Mouse (Mus musculus) CH12.LX (cell line): ENCODE measurements around the gene Fam19a1. TPM values are rescaled to one million over a fixed set of nuclear protein-coding genes. Genes with fewer than 3 reads are reported as not detected.

Experiments used
- DNase-seq: peaks from one replicate; pipeline ENCODE4 v3.0.0-alpha.2; 2013; ENCODE audit errors: extremely low read depth
- H3K27ac ChIP-seq: 2 replicates; pipeline ENCODE4 v1.5.1; 2012; ENCODE audit warnings: low read depth, mild to moderate bottlenecking, control low read depth, moderate library complexity; ENCODE audit not compliant: insufficient read depth
- H3K27me3 ChIP-seq: replicated peaks from 2 replicates; pipeline ENCODE3; 2012; ENCODE audit warnings: inconsistent platforms
- H3K36me3 ChIP-seq, 2 experiments: replicated peaks in 1 of 2; 2 replicates each; pipeline versions ENCODE3 to v1.6.1; 2012; ENCODE audit warnings: inconsistent platforms in 1 of 2, low read length in 1 of 2, mild to moderate bottlenecking in 1 of 2, mixed read lengths in 1 of 2, moderate library complexity in 1 of 2; ENCODE audit not compliant: control insufficient read depth in 1 of 2, insufficient read depth in 1 of 2
- H3K4me1 ChIP-seq, 2 experiments: 2 replicates each; pipeline ENCODE4 v1.6.1; 2012; ENCODE audit warnings: inconsistent platforms in 1 of 2, moderate library complexity in 1 of 2; ENCODE audit not compliant: insufficient read depth in 2 of 2, control insufficient read depth in 1 of 2
- H3K4me2 ChIP-seq: 2 replicates; pipeline ENCODE4 v1.6.1; 2012; ENCODE audit warnings: low read depth, mild to moderate bottlenecking, control low read depth; ENCODE audit not compliant: poor library complexity, insufficient read depth, severe bottlenecking
- H3K4me3 ChIP-seq, 3 experiments: fragments of 150-350 bp in 1 of 3; sonication (generic) in 1 of 3; replicated peaks in 1 of 3; 2 replicates each; pipeline versions ENCODE3 to v1.5.1; 2011 to 2012; ENCODE audit warnings: low read depth in 2 of 3, low read length in 2 of 3, mild to moderate bottlenecking in 2 of 3, moderate library complexity in 2 of 3, control low read depth in 1 of 3, improper control_type of control experiment in 1 of 3, inconsistent platforms in 1 of 3, mixed read lengths in 1 of 3; ENCODE audit not compliant: poor library complexity in 1 of 3
- H3K79me2 ChIP-seq: replicated peaks from 2 replicates; pipeline ENCODE4 v1.6.1; 2012; ENCODE audit warnings: mild to moderate bottlenecking, moderate library complexity; ENCODE audit not compliant: control insufficient read depth, poor library complexity, insufficient read depth, severe bottlenecking; ENCODE audit errors: extremely low read depth
- H3K9ac ChIP-seq: 2 replicates; pipeline ENCODE4 v1.6.1; 2012; ENCODE audit warnings: low read depth, mild to moderate bottlenecking, control low read depth, moderate library complexity; ENCODE audit not compliant: insufficient read depth
- H3K9me3 ChIP-seq: replicated peaks from 2 replicates; pipeline ENCODE3; 2012; ENCODE audit warnings: low read length, inconsistent platforms, mixed read lengths
- BHLHE40 ChIP-seq: IDR thresholded peaks from 2 replicates; pipeline ENCODE4 v1.6.1; 2011; ENCODE audit warnings: mild to moderate bottlenecking, low read depth, low read length, improper control_type of control experiment
- CTCF ChIP-seq, 2 experiments: IDR thresholded peaks in 1 of 2; conservative IDR thresholded peaks in 1 of 2; 2 replicates each; pipeline ENCODE4 v1.5.1; 2011 to 2012; ENCODE audit warnings: low read depth in 2 of 2, low read length in 2 of 2, improper control_type of control experiment in 1 of 2, inconsistent platforms in 1 of 2, mild to moderate bottlenecking in 1 of 2, moderate library complexity in 1 of 2
- ETS1 ChIP-seq: conservative IDR thresholded peaks from 2 replicates; pipeline ENCODE4 v1.6.1; 2012; ENCODE audit warnings: low read depth, mild to moderate bottlenecking, inconsistent platforms, low read length, improper control_type of control experiment, moderate library complexity
- HCFC1 ChIP-seq: IDR thresholded peaks from 2 replicates; pipeline ENCODE4 v1.6.1; 2012; ENCODE audit warnings: low read depth, mild to moderate bottlenecking, inconsistent platforms, low read length, improper control_type of control experiment
- IRF4 ChIP-seq: IDR thresholded peaks from 2 replicates; pipeline ENCODE4 v1.6.1; 2014; ENCODE audit warnings: low read depth, mild to moderate bottlenecking, inconsistent platforms, low read length, improper control_type of control experiment
- JUN ChIP-seq: IDR thresholded peaks from 2 replicates; pipeline ENCODE4 v1.6.1; 2011; ENCODE audit warnings: low read depth, mild to moderate bottlenecking, low read length, improper control_type of control experiment, moderate library complexity; ENCODE audit not compliant: insufficient read depth
- JUND ChIP-seq: conservative IDR thresholded peaks from 2 replicates; pipeline ENCODE4 v1.6.1; 2011; ENCODE audit warnings: low read depth, low read length, improper control_type of control experiment
- MAX ChIP-seq: IDR thresholded peaks from 2 replicates; pipeline ENCODE4 v1.6.1; 2011; ENCODE audit warnings: low read length, improper control_type of control experiment
- MAZ ChIP-seq: IDR thresholded peaks from 2 replicates; pipeline ENCODE4 v1.6.1; 2012; ENCODE audit warnings: low read depth, mild to moderate bottlenecking, inconsistent platforms, low read length, improper control_type of control experiment, moderate library complexity
- MEF2A ChIP-seq: IDR thresholded peaks from 2 replicates; pipeline ENCODE4 v1.6.1; 2014; ENCODE audit warnings: low read depth, mild to moderate bottlenecking, inconsistent platforms, low read length, improper control_type of control experiment, borderline replicate concordance
- MYC ChIP-seq: IDR thresholded peaks from 2 replicates; pipeline ENCODE4 v1.6.1; 2011; ENCODE audit warnings: low read depth, mild to moderate bottlenecking, improper control_type of control experiment, low read length
- NRF1 ChIP-seq: IDR thresholded peaks from 2 replicates; pipeline ENCODE4 v1.6.1; 2014; ENCODE audit warnings: low read depth, mild to moderate bottlenecking, inconsistent platforms, low read length, improper control_type of control experiment, moderate library complexity
- PAX5 ChIP-seq: IDR thresholded peaks from 2 replicates; pipeline ENCODE4 v1.6.1; 2012; ENCODE audit warnings: low read length, inconsistent platforms, mixed read lengths
- UBTF ChIP-seq: IDR thresholded peaks from 2 replicates; pipeline ENCODE4 v1.6.1; 2012; ENCODE audit warnings: low read depth, mild to moderate bottlenecking, inconsistent platforms, low read length, improper control_type of control experiment, moderate library complexity
- USF1 ChIP-seq: IDR thresholded peaks from 2 replicates; pipeline ENCODE4 v1.6.1; 2014; ENCODE audit warnings: low read depth, mild to moderate bottlenecking, inconsistent platforms, low read length, improper control_type of control experiment
- USF2 ChIP-seq: conservative IDR thresholded peaks from 2 replicates; pipeline ENCODE4 v1.6.1; 2011; ENCODE audit warnings: low read depth, low read length, improper control_type of control experiment
- ZC3H11A ChIP-seq: IDR thresholded peaks from 2 replicates; pipeline ENCODE4 v1.6.1; 2012; ENCODE audit warnings: low read depth, mild to moderate bottlenecking, inconsistent platforms, low read length, improper control_type of control experiment
- ZKSCAN1 ChIP-seq: IDR thresholded peaks from 2 replicates; pipeline ENCODE4 v1.6.1; 2012; ENCODE audit warnings: low read depth, inconsistent platforms, low read length, improper control_type of control experiment, borderline replicate concordance
- ZMIZ1 ChIP-seq: IDR thresholded peaks from 2 replicates; pipeline ENCODE4 v1.6.1; 2012; ENCODE audit warnings: low read depth, mild to moderate bottlenecking, inconsistent platforms, low read length, improper control_type of control experiment
- dilution Hi-C: fragments of 300-500 bp; cut with MboI; formaldehyde crosslinking; loops from 2 replicates; pipeline ENCODE4 v1.14.3; 2020; ENCODE audit warnings: low sequenced_read_pairs; ENCODE audit not compliant: extremely low pct_unique_long_range_greater_than_20kb, extremely low pct_ligation_motif_present
- in situ Hi-C: fragments of 300-500 bp; cut with MboI; formaldehyde crosslinking; loops from 3 replicates; pipeline ENCODE4 v1.14.3; 2019; ENCODE audit warnings: low sequenced_read_pairs, low pct_ligation_motif_present, low pct_unique_long_range_greater_than_20kb, mixed read lengths
- polyA plus RNA-seq: library from polyadenylated mRNA; unstranded; fragments of >175 nt; gene quantifications from 2 replicates; pipeline ENCODE4 v1.2.1, GENCODE M21; 2012; ENCODE audit warnings: low read depth; ENCODE audit not compliant: insufficient read length
- total RNA-seq, 2 experiments: library from RNA; depleted of rRNA; stranded (reverse); fragments of 300-350 nt in 1 of 2; fragments of >200 nt in 1 of 2; gene quantifications; 2 replicates each; pipeline ENCODE4 v1.2.3; 2012 to 2014

Gene Fam19a1
- total and polyA plus RNA-seq, 3 experiments: 0.08 TPM; not detected in 2

DNA sequence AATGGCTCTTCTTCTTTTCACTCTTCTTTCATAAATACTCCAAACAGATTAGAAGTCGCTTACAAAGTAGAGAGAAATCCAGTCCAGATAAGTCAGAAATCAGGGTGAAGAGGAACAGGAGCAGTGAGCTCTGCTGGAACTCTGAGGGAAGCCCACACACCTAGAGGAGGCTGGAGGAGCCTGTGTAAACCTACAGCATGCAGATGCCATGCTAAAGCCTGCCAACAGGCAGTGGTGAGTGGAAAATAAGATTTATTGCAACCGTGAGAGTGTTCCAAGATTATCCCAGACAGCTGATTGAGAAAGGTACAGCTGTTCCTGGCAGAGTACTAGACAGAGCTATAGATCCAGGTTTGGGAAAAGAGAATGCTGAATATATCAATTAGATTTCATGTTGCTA is 428.6 kb downstream of the Fam19a1 start:
- Histone ChIP-seq H3K27ac (no peak overlapping the region), H3K36me3 (no peaks in the 10 kb centered on the region), H3K79me2 (no peaks in the 10 kb centered on the region), H3K9ac (no peak overlapping the region)
- in situ Hi-C loops: no loop called here
- TF ChIP-seq HCFC1 (no peak), USF1 (no peak), USF2 (no peak), BHLHE40 (no peak), IRF4 (no peak), JUND (no peak), UBTF (no peak), ZMIZ1 (no peak), CTCF (conservative IDR thresholded peaks at IDR 0.05 in 1 of 2, IDR thresholded peaks at IDR 0.05 in 1 of 2; ENCODE audit: low read depth in 2 of 2, low read length in 2 of 2) (no peak), ETS1 (no peak)
- TF ChIP-seq, all 38 proteins: peak for 0
- no peak for DNase-seq
- peaks cover 5% of the 10 kb centered on the region for H3K9me3 ChIP-seq
- dilution Hi-C loops: no loop called here
- no peaks in the 10 kb centered on the region for H3K27me3 ChIP-seq
- H3K4me1 ChIP-seq: no peaks in the 10 kb centered on the region
- no peak overlapping the region for H3K4me3 ChIP-seq
- H3K4me2 ChIP-seq: no peak overlapping the region

GRCm38 (mm10) chr6:96544832-96545231 is 431.9 kb downstream of the Fam19a1 start:
- no peaks in the 10 kb centered on the region for H3K36me3 ChIP-seq
- dilution Hi-C loops: no loop called here
- in situ Hi-C loops: no loop called here

More at GRCm38 (mm10) chr6:96544832-96545231, 431.9 kb downstream of the Fam19a1 start:
- DNase-seq: no peak
- Histone ChIP-seq H3K79me2 (no peaks in the 10 kb centered on the region), H3K4me2 (no peak overlapping the region), H3K27me3 (no peaks in the 10 kb centered on the region), H3K4me1 (no peaks in the 10 kb centered on the region), H3K9me3 (peaks cover 8% of the 10 kb centered on the region), H3K27ac (no peak overlapping the region), H3K9ac (no peak overlapping the region), H3K4me3 (no peak overlapping the region)
- TF ChIP-seq JUN (no peak), IRF4 (no peak), USF2 (no peak), NRF1 (no peak), BHLHE40 (no peak), PAX5 (no peak), ZC3H11A (no peak), HCFC1 (no peak), MAX (no peak), MYC (no peak), MEF2A (no peak), MAZ (no peak), CTCF (conservative IDR thresholded peaks at IDR 0.05 in 1 of 2, IDR thresholded peaks at IDR 0.05 in 1 of 2; ENCODE audit: low read depth in 2 of 2, low read length in 2 of 2) (no peak), ZKSCAN1 (no peak)
